Mouse (Mus musculus) cerebellum, postnatal 10 days (tissue): ENCODE data around the gene Mamdc2.

Experiments used
- DNase-seq, 2 experiments: peaks; one replicate each; pipeline ENCODE4 v3.0.0; 2021; ENCODE audit warnings: mixed read lengths in 2 of 2

The Mamdc2 gene

GRCm38 (mm10) chr19:23353881-23354401 lies 94.3 kb downstream of the Mamdc2 start:
- no peak for DNase-seq

- DNase-seq = no peak
These were observed 95.1 kb downstream of the Mamdc2 start for GRCm38 (mm10) chr19:23353161-23353560.

DNA sequence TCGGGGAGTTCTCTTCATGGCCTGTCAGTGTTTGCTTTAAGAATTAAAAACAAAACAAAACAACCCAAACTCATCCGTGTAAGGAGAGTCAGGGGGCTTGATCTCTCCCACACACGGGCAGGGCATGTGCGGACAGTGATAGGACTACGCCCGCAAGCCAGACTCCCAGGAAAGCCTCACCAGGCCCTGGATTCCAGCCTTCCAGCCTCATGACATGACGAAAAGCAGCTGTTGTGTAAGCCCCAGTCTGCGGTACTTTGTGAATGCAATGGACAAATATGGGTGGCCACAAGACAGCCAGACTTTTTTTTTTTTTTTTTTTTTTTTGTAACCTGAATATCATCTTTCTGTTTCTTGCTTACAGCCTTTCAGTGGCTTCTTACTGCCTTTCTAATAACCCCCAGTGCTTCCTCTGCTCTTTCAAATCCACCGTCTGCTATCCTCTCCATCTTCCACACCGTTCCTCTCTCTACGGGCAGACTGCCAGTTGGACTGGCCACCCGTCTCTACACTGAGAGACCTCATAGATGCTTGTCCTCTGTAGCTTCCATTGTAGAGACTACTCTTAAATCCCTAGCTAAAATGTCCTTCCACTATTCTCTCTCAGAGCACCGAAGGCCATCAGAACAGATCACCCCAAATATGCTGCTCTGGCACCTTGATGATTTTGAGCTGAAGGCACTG lies 96.3 kb downstream of the Mamdc2 start:
- peak; percentile 52 to 61 for DNase-seq

DNA sequence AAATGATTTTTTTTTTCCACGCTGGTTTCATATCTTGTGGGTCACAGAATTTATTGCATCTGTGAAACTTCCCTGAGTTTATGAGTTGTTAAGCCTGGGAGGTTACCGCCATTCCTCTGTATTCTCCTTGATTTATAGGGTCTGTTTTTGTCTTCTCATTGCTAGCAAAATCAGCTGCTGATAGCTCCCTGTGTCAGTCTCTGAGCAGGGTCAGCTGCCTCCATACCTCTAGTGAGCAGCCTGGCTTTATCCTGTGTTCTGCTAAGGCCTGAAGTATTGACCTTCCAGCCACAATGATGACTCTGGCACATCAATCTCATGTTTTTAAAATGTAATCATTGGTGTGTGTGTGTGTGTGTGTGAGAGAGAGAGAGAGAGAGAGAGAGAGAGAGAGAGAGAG lies 98.3 kb downstream of the Mamdc2 start:
- no peak for DNase-seq

DNA sequence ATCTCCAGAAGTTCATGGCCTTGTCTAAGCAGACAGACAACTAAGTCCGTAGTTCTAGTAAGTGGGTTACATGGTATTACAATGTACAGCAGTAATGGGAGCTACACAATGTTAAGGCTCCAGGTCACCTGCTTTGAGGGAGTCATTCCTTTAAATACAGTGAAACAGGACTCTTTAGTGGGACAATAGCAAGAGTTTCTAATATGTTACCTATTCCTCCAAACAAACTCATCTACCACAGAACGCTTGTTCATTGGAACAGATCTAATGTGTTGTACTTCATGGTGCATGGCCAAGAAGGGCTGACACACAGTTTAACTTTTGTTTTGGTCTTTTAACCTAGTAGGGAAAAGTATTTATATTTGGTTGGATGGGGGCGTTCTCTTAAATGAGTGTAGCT lies 105.5 kb downstream of the Mamdc2 start:
- no peak for DNase-seq

- DNase-seq = no peak
These were observed 115.4 kb downstream of the Mamdc2 start for GRCm38 (mm10) chr19:23332883-23333282.

DNA sequence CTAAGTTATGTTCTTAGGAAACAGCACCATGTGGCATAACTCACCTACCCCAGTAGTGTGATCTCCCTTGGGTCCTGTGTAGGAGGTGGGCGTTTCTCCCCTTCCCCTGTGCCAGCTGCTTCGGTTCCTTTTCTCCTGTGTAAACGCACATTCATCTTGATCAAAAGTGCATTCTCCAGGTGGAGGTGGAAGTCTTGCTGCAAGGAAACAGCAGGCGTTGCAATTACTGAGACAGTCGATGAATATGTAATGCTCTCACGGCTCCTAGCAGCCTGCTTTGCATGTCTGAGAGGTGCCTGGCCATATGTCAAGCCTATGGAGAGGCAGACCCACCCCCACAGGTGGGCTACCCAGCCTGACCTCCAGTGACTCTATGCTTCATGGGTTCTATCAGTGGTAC lies 117.4 kb downstream of the Mamdc2 start:
- DNase-seq = no peak

DNA sequence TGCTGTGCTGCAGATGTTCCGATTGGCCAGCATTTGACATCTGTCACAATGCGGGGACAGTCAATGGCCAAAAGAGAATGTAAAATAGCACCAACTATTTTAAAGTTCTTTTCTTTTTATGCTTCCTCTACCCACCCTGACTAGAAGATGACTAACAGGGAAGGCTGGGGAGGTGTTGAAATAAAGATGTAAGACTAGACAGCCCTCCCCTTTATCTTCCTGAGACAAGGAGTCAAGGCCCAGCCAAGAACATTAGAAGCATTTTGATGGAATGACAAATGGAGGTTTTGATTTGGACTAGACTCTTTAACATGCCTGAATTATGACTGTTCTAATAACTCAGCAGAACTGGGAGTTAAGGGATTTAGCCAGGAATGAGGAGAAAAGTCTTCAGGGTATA lies 118.9 kb downstream of the Mamdc2 start:
- no peak for DNase-seq

GRCm38 (mm10) chr19:23327056-23327640 lies 121.1 kb downstream of the Mamdc2 start:
- DNase-seq = no peak

DNA sequence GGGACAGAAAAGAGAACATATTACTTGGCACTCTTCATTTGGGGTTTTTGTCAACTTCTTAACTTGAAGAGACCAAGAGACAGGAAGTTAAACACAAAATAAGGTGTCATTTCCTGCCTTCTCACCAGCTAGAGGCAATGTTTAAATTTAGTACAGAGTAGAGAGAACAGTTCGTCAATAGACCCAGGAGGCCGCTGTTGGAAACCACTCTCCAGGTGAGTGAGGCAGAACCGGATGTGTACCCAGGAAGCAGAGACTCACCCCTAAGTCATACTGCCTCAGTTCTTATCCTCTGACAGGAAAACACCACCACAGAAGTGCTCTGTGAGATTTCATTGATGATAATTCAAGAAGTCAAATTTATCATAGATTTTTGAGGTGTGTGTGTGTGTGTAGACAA lies 125.1 kb downstream of the Mamdc2 start:
- no peak for DNase-seq

DNA sequence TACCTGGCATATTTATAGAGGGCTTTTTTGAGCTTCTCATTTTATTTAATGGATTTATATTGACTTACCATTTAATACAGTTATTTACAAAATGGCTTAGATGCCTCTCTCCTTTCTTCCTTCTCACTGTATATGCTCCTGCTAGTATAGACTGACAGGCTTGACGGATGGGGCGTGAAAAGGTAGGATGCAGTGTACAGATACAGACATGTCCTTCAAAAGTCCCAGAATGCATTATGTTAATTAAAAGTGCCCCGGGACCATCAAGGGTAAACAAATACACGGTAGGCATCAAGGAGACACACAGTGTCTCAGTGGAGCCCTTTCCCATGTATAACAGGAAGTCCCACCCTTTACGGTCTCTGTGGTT lies 130.3 kb downstream of the Mamdc2 start:
- DNase-seq = no peak

DNA sequence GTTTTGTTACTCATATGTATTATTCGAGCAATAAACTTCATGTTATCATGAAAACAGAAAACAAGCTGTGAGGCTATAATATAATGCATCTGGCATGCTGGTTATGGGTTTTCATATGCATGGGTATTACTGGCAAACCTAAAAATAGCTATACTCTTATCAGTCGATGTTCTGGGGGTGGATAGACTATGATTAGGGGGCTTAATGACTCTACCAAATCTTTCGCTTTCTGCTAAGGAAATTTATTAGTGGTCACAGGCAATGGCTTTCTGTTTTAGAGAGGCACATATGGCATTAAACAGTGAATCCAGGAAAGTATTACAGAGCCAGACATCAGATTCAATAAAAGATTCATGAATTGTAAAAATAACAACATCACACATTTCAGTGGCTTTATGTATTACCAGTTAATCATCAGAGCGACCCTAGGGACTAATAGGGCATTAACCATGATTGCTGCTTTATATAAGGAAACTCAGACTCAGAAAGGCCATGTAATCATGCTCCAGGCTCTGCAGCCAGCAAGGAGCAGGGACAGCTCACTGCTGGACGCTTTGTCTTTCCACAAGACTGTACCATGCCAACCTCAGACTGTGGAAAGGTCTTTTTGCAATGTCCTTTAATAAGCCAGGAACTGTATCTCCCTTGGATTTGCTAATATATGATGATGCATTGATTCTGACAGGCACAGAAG lies 130.8 kb downstream of the Mamdc2 start:
- DNase-seq = peak; percentile 46 to 47

GRCm38 (mm10) chr19:23316851-23317250 lies 131.4 kb downstream of the Mamdc2 start:
- DNase-seq = peak; percentile 30 to 37

GRCm38 (mm10) chr19:23309979-23310378 lies 138.3 kb downstream of the Mamdc2 start:
- no peak for DNase-seq

DNA sequence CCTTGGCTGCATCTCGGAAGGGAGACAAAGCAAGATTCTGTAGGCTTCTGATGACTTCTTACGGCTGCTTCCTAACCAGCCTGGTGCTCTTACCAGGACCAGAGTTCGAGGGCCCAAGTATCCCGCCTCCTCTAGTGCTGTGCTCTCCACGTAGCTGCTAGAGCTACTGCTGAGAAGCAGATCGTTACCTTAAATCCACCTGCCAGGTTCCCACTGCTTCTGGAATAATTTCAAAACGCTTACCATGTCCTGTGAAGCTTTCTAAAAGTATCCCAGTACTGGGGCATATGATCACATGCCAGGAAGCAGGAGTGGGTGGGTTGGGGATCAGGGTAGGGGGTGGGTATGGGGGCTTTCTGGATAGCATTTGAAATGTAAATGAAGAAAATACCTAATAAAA lies 141.6 kb downstream of the Mamdc2 start:
- peak; percentile 51 to 64 for DNase-seq

GRCm38 (mm10) chr19:23299987-23300386 lies 148.3 kb downstream of the Mamdc2 start:
- DNase-seq = no peak

GRCm38 (mm10) chr19:23298917-23299316 lies 149.3 kb downstream of the Mamdc2 start:
- DNase-seq = peak in 1 of 2 experiments; percentile 12

- no peak for DNase-seq
These were observed 151.1 kb downstream of the Mamdc2 start for GRCm38 (mm10) chr19:23297191-23297590.

GRCm38 (mm10) chr19:23289251-23289650 lies 159.0 kb downstream of the Mamdc2 start:
- DNase-seq = no peak

DNA sequence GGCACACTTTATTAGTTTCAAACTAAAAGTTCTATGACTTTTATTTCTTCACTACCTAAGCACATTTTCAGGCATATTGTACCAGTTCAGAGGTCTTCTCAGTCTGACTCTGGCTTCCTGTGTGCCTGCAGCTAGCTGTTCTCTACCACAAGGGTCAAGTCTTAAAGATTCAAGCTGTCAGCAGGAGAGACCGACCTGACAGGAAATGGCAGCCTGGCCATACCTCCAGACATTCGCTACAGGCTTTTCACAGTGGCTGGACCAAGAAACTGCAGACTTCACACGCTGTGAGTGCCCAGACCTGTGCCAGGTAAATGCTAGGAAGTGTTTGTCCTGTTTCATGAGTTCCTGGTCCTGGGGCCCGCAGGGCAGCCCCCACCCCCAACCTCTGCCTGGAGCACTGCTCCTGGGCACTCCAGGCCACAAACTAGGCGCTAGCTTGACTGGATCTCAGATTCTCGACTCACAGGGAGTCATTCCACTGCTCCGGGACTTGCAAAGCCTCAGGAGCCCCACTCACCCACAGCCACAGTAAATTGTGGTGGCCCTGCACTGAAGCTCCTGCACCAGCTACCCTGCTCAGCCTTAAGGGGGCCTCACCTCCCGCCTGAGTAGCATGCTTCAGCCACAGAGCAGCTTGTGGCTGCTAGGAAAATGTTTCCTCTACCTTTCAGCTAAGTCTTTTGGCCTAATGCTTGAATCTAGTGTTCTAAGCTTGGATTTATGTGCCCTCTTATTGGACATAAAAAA lies 166.2 kb downstream of the Mamdc2 start:
- no peak for DNase-seq

DNA sequence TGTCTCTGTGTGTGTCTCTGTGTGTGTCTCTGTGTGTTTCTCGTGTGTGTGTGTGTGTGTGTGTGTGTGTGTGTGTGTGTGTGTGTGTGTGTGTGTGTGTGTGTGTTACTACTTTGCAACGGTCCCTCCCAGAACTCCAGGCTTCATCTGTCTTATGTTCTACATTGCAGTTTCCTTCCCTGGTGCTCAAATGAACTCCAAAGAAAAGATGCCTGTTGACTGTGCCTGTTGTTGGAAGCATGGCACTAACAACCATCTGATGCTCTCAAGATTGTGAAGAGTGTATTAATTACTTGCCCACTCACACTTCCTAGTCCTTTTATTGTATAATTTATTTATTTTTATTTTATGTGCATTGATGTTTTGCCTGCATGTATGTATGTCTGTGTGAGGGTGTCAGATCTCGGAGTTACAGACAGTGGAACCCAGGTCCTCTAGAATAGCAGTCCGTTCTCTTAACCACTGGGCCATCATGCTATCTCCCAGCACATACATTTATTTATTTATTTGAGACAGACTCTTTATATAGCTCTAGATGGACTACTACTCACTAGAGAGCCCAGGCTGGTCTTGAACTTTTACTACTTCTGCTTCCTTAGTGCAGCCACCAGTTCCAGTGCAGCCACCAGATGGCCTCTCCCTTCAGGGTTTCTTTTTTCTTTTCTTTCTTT lies 174.1 kb downstream of the Mamdc2 start:
- no peak for DNase-seq

GRCm38 (mm10) chr19:23273355-23274053 lies 174.7 kb downstream of the Mamdc2 start, which contains the start of gene Smc5:
Smc5 (minus strand) TSS chr19:23273897.
- peak; percentile 95 to 97 for DNase-seq
